Mouse (Mus musculus): Measurements from ENCODE around the gene Ccdc134.
"Not testable (repeated sequence)": the region's sequence is repeated elsewhere in the genome, so short reads cannot be mapped to it uniquely, and the experiment has no call there.

Gene Ccdc134

DNA sequence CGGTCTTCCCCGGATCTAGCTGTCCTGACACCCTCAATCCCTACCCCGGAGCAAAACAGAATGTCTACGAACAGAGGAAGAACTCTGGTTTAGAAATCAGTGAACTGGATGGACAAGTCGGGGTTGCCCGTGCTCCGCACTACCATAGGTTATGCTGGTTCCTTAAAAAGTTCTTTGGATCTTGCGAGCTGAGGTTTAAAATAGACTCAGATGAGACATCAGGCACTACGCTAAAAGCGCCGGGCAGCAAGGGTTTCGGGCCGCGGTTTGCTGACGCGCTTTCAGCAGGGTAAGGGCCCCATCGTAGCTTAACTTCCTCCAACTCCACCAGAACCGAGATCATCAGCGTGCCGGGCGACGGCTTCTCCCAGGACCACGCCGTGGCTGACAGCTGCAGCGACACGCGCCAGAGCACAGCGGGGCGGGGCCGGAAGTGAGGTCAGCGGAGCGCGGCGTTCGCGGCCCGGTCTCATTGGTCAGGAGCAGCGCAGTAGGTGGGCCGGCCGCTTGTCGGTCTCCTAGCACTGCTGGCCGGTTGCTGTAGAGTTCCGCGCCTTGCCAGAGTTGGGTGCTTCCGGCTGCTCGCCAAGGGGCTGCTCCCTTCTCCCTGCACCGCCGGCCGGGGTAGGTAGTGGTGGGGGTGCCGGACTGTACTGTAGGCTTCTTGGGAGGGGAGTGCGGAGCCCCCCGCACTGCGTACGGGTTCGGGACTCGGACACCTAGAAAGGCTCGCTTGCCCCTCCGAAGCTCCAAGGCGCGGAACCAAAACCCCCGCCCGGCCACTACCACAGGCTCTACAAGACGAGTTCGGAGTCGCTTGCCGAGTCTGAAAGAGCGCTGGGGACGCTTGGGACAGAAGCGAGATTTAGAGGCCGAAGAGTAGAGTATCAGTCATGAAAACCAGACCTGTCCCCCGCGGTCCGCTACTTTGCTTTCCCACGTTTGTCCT, at the start of gene Ccdc134:
Ccdc134 (plus strand) TSS at position 497 of the 949 bp plus-strand sequence.
- peak; percentile 98 for DNase-seq (ENCODE audit: extremely low spot score, low spot score)

DNA sequence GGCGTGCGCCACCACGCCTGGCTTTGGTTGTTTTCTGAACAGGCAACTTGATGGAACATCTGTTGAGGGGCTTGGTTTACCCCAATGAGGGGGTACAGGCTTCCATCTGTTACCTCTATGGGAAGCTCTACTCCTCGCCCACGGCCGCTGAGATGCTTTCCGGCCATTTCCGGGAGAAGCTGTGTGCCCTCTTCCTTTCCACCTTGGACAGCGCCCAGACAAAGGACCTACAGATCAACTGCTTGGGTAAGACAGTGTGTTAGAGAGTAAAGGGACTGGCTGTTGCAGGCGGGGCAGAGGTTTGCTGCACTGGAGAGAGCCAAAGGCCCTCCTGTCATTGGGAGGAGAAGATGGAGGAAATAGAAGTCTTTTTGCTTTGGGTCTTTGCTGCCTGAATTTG, 47.8 kb upstream of the Ccdc134 start:
- no peak for DNase-seq (ENCODE audit: extremely low spot score, low spot score)

DNA sequence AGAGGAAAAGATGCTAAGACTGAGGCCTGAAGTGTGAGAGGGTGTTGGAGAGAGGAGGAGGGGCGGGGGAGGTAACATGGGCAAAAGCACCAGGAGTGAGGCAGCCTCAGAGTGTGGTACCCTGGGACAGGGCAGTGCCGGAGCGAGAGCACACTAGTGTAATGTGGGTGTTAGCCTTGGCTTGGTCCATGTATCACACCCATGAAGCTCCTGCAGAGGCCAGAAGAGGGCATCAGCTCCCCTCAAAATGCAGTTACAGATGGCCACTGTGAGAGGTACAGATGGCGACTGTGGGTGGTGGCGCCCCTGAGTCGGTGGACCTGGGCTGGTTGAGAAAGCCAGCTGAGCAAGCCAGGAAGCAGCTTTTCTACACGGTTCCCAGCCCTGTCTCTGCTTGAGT, 46.6 kb upstream of the Ccdc134 start:
- peak; percentile 27 for DNase-seq (ENCODE audit: extremely low spot score, low spot score)

DNA sequence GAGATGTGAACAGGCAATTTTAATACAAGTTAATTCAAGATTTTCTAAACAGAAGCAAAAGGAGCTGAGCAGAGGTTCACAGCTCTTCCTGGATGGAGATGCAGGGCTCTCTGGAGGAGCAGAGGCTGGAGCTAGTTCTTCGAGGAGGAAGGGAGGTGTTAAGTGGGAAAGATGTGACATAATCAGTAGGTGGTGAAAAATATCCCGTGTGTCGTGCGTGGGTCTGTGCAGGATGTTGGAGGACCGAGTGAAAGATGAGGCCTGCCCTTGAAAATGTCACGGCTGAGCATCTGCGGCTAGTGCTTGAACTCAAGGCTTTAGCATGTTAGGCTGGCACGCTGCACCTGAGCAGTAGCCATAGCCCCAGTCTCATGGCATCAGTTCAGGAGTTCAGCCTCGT, 42.1 kb upstream of the Ccdc134 start:
- no peak for DNase-seq (ENCODE audit: extremely low spot score, low spot score)

DNA sequence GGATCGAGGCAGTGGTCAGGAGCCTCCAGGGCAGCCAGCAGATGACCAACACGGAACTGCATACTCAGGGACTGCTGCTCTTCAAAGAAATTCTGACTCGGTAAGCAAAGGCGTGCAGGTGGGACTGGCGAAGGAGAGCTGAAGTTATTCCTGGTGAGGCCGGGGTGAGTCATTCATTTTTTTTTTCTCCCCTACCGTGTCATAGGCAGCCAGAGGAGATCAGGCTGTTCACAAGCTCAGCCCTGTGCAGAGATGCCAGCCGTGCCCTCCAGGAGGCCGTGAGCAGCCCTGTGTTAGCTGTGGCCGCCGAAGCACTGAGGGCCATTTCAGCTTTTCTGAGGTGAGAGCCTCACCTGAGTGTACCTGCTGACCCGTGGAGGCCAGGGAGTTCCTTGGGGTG, 41.6 kb upstream of the Ccdc134 start:
- no peak for DNase-seq (ENCODE audit: extremely low spot score, low spot score)

DNA sequence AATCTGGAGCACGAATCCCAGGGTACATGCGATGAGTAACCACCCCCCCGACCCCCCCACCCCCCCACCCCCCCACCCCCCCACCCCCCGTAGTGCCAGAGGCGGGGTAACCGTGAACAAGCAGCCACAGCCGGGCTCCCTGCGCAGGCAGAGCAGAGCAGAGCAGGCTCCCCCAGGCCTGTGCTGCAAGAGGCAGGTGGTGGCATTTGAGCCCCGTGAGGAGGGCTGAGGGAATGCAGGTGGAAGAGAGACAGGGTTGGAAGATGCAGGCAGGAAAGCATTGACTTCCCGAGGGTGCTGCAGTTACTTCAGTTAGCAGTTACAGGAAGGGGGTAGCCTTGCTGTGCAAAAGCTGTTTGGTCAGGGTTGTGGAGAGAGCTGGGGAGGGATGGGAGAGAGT, 40.5 kb upstream of the Ccdc134 start:
- DNase-seq (ENCODE audit: extremely low spot score, low spot score): no peak

DNA sequence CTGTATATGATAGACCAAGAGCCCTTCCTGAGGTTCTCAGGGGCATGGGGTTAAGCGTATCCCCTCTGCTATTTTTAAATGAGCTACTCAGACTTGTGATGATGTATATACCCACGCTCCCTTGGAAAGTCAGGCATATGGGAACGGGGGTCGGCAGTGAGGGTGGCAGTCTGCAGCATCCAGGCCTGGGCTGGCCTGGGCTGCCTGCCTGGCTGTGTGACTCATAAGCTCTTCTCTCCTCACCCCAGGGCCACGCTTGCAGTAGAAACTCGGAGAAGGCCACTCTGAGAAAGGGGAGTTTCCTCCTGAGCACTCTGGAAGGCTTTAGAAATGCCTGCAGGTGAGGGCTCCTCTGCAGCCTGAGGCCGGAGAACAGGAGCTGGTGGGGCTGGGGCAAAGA, 36.7 kb upstream of the Ccdc134 start:
- no peak for DNase-seq (ENCODE audit: extremely low spot score, low spot score)

DNA sequence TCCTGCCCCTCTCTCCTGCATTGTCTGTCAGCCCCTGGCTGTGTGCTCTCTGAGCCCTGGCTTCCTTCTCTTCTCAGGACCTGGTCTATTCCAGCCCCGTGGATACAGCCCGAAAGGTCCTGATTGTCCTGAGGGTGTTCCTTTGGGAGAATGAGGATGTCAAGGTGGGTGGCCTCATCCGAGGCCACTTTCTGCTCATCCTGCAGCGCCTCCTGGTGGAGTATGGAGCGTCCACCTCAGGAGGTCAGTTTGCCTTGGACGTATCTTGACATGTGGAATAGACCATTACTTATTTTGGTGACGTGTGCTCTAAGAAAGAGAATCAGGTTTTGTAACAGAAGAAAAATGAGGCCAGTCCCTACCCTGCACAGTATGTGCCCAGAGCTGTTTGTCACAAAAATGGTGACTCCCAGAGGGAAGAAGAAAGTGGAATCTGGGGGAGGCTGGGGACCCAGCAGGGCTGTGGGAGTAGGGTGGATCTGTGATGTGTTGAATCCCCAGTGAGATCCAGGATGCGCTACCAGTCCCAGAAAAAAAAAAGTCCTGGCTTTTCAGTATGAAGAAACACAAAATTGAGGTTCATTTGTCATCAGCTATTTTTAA, 20.7 kb upstream of the Ccdc134 start:
- DNase-seq (ENCODE audit: extremely low spot score, low spot score): peak; percentile 64

DNA sequence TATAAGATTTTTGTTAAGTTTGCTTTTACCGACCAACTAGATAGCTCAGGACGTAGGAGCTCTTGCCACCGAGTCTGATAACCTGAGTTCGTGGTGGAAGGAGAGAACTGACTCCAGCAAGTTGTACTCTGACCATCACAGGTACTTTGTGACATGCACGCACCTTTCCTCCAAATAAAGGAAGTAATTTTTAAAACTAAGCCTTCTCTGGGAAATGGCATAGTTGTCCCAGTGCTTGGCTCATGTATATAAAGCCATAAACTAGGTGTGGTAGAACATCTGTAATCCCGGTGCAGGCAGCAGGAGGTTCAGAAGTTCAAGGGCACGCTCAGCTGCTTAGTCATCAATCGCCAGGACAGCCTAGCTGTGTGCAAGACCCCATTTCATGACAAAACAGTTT, 7.2 kb upstream of the Ccdc134 start:
- no peak for DNase-seq (ENCODE audit: extremely low spot score, low spot score)

DNA sequence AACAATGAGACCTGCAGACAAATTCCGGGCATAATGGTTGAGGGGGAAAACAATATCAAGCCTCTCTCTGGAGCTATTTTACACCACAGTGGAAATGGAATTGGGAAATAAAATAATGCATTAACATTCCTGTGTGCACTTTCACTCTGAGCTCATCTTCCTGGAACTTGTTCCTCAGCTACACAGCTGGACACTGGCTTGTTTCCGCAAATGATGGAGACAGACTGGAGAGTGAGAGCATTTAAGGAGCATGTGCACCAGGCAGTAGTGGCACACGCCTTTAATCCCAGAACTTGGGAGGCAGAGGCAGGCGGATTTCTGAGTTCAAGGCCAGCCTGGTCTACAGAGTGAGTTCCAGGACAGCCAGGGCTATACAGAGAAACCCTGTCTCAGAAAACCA, 1.0 kb upstream of the Ccdc134 start:
- not testable (repeated sequence) for DNase-seq (ENCODE audit: extremely low spot score, low spot score)

DNA sequence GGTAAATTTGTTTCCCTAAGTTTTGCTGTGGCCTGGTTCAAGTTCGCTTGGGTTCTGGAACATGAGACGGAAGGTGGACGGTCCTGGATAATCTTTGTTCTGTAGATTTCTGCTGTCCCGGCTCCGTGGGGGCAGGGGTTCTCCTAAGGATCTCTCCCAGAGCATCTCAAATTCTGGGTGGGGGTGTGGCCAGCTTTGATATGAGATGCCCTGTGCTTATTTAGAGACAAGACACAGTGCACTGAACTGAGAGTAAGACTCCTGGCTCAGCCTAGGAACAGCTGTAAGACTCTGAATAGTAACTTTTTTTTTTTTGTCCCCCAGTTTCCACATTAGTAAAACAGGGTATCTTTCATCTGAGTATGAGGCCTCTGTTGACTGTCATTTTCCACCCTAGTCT, 676 bp downstream of the Ccdc134 start:
- DNase-seq (ENCODE audit: extremely low spot score, low spot score): no peak

DNA sequence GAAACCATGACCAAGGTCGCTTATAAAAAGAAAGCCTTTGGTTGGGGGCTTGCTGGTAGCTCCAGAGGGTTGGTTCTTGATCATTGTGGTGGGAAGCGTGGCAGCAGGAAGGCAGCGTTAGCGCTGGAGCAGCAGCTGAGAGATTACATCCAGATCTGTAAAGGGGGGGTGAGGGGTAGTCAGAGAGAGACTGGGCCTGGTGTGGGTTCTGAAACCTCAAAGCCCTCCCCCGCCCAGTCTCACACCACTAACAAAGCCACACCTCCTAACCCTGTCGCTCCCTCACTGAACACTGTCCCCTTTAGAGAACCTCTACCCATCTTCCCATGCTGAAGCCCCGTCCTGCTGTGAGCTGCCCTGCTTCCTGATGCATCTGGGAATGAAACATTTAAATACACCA, 2.9 kb downstream of the Ccdc134 start:
- no peak for DNase-seq (ENCODE audit: extremely low spot score, low spot score)

DNA sequence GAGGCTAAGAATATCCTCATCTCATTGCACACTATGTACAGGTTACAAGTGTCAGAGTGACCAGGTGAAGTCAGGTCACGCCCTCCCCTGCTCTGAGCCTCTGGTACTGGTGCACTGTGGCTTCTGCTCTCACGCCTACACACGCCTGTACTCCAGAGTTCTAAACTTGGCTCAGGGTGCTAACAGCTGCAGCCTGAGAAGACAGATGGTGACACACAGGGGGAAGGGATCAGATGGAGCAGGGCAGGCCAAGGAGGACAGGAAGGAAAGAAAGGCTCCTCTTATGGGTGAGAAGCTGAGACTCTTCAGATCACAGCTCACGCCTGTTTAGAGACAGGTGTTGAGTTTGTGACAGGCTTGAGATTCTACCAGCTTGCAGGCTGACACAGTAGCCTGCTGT, 7.7 kb downstream of the Ccdc134 start:
- DNase-seq (ENCODE audit: extremely low spot score, low spot score): no peak

DNA sequence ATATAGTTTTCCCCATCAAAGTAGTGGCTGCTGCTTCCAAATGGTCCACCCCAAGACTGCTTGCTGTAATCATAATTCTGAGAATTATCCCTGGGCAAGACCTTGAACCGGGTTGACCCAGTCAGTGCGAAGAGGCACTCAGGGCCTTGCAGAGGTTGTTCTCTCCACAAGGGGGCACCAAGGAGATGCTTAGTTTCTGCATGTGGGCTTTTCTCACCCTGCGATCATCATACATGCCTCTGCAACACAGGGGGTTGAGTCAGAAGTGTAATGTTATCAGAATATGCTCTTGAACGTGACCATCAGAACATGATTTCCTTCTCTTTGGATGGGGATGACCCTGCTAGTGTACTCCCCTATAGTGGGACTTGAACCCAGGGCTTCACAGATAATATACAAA, 10.8 kb downstream of the Ccdc134 start:
- DNase-seq (ENCODE audit: extremely low spot score, low spot score): peak; percentile 54

DNA sequence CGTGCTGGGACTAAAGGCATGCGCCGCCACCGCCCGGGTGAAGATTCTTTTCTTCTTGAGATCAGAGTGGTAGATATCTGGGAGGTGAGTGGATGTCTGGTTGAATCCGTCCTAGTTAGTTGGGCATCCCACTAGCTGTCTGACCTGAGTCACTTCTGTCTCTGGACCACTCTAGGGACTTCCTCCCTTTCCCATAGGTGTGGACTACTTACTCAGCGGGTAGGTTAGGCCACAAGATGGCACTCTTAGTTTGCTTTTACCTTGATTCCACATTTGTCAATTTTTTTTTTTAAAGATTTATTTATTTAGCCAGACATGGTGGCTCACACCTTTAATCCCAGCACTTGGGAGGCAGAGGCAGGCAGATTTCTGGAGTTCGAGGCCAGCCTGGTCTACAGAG, 11.5 kb downstream of the Ccdc134 start:
- DNase-seq (ENCODE audit: extremely low spot score, low spot score): no peak

DNA sequence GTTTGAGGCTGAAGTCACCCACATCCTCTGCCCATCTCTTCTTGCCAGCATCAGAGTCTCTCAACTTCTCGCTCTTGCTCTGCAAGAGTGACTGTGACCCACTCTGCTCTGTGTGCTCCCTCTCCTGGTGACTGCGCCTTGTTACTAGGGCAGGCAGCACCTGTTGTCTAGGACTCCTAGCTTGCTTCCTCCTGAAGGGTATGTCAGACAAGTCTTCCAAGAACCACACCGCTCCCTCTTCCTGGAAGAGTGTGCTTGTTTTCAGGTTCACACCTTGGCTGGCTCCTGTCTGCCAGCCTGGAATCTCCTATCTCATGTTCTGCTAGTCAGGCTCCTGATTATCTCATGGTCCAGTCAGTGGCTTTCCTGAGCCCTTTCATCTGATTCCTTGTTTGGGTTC, 12.6 kb downstream of the Ccdc134 start:
- no peak for DNase-seq (ENCODE audit: extremely low spot score, low spot score)

DNA sequence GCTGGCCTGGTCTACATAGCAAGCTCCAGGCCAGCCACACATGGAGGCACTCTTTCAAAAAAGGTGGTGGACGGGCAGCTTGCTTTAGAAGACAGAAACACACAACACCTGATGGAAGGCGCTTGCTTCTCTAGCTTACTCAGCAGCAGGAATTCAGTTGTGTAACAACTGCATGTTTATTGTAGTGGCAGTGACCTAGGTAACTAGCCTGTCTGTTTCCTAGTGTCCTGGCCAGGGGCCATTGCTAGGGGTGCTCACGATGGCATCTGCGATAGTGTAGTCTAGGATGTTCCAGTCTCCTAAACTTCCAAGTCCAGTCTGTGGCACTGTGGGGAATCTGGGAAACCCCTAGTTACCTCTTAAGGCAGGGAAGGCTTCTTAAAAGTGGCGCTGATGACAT, 16.4 kb downstream of the Ccdc134 start:
- DNase-seq (ENCODE audit: extremely low spot score, low spot score): no peak

DNA sequence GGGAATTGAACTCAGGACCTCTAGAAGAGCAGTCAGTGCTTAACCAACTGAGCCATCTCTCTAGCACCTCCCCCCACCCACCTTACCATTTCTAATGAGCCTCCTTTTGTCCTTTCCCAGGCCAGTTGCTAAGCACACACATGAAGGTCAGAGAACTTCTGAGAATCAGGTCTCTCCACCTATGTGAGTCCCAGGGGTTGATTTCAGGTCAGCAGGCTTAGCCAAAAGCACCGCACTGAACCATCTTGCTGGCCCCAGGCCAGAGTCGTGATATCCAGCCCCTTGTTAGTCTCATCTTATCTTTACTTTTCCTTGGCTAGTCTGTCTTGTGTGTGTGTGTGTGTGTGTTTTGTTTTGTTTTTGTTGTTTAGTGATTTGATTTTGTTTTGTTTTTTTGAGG, 17.7 kb downstream of the Ccdc134 start:
- DNase-seq (ENCODE audit: extremely low spot score, low spot score): no peak

DNA sequence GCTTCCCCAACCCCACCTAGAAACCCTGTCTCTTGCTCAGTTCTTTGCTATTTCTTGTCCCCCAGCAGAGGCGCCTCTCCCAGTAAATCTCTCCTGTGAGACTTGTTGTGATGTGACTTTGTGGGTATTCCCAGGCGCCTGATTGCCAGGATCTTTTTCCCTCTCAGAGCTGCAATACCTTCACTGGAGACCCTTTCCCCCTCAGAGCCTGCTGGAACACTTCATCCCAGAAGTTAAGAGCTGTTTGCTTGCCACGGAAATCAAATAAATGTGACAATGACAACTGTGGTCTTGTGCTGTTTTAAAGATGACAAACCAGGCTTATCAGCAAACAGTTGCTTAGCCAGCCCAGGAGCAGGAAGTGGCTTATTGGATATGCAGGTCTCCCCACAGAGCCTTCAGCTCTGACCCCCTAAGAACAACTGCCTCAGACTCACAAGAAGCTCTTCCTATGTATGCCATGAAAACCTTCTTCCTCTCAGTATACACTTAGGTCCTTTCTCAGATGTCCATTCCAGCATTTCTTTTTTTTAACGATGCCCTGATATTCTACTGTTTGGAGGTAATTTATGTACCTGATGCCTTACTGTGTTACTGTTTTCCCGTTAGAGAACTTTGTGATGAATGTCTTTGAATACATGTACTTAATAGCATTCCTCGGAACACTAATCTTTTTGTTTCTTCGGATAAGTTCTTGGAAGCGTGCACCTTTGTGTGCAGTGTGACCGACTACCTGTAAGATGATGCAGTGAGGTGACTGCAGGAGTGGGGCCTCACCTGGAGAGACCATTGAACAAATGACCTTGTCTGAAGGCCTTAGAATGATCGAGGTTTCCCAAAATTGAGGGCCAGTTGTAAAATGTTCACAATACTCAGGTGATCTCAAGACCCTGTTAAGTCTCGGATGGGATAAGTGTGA, 18.4 kb downstream of the Ccdc134 start:
- DNase-seq (ENCODE audit: extremely low spot score, low spot score): peak; percentile 40

DNA sequence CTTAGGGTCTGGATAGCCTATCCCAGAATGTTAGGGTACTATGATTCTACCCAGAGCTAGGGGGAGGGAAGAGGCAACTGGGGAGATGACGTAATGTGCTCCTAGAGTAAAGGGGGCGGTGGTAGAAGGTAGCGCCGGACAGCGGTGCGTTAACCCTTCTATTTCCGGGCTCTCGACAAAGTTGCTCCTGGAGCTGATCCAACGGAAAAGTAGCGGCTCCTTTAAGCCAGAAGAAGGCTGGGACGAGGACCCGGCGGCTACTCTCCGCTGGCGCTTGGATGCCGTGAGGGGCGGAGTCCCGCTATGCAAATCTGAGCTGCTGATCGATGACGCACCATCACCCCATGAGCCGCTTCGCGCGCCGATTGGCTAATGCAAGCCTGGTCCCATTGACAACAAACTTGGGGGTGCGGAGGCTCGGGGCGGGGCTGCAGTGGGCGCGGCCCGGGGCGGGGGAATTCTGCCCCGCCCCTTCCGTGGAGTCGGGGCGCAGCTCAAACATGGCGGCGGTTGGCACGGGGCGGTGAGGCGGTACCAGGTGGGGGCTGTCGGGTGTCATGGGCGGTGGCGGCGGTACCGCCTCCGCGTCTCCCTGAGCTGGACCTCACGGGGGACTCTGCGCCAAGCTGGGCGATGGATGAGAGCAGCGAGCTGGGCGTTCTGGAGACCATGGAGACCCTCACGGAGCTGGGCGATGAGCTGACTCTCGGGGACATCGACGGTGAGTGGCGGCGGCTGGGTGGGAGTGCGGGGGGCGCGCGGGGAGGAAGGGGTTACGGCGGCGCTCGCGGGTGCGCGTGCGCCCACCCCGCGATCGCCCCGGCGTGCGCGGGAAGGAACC, 19.3 kb downstream of the Ccdc134 start, which contains the start of gene Srebf2:
Srebf2 (plus strand) TSS at position 412 of the 841 bp plus-strand sequence.
- DNase-seq (ENCODE audit: extremely low spot score, low spot score): peak; percentile 100

DNA sequence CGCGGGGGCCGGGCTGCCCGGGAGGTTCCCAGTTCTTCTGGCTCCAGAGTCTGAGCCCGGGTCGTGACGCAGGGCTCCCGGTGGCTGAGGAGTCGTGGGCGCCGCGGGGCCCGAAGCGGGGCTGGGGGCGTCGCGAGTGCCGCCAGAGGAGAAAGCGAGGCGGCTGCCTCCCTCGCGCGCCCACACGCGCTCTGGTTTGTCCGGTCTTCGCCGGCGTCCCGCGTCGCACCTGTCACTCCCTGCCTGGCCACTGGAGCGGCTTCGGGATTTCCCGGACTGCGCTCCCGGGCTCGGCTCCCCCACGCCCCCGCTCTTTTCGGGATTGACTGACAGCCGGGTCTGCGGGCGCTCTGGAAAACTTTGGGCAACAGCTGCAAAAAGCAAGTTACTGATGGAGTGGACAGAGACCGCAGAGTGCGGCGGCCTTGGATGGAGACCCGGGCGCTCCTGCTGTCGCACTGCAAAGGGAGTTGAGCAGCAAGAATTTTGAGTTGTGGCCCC, 19.9 kb downstream of the Ccdc134 start:
- DNase-seq (ENCODE audit: extremely low spot score, low spot score): peak; percentile 79
